Mouse (Mus musculus) CH12.LX (cell line): Measurements from ENCODE around the gene Caskin1. TPM values are rescaled to one million over a fixed set of nuclear protein-coding genes. Genes with fewer than 3 reads are reported as not detected.

Experiments
- DNase-seq: peaks from one replicate; pipeline ENCODE4 v3.0.0-alpha.2; 2013; ENCODE audit errors: extremely low read depth
- H3K27ac ChIP-seq: 2 replicates; pipeline ENCODE4 v1.5.1; 2012; ENCODE audit warnings: low read depth, mild to moderate bottlenecking, control low read depth, moderate library complexity; ENCODE audit not compliant: insufficient read depth
- H3K27me3 ChIP-seq: replicated peaks from 2 replicates; pipeline ENCODE3; 2012; ENCODE audit warnings: inconsistent platforms
- H3K36me3 ChIP-seq, 2 experiments: replicated peaks in 1 of 2; 2 replicates each; pipeline versions ENCODE3 to v1.6.1; 2012; ENCODE audit warnings: inconsistent platforms in 1 of 2, low read length in 1 of 2, mild to moderate bottlenecking in 1 of 2, mixed read lengths in 1 of 2, moderate library complexity in 1 of 2; ENCODE audit not compliant: control insufficient read depth in 1 of 2, insufficient read depth in 1 of 2
- H3K4me1 ChIP-seq, 2 experiments: 2 replicates each; pipeline ENCODE4 v1.6.1; 2012; ENCODE audit warnings: inconsistent platforms in 1 of 2, moderate library complexity in 1 of 2; ENCODE audit not compliant: insufficient read depth in 2 of 2, control insufficient read depth in 1 of 2
- H3K4me2 ChIP-seq: 2 replicates; pipeline ENCODE4 v1.6.1; 2012; ENCODE audit warnings: low read depth, mild to moderate bottlenecking, control low read depth; ENCODE audit not compliant: poor library complexity, insufficient read depth, severe bottlenecking
- H3K4me3 ChIP-seq, 3 experiments: fragments of 150-350 bp in 1 of 3; sonication (generic) in 1 of 3; replicated peaks in 1 of 3; 2 replicates each; pipeline versions ENCODE3 to v1.5.1; 2011 to 2012; ENCODE audit warnings: low read depth in 2 of 3, low read length in 2 of 3, mild to moderate bottlenecking in 2 of 3, moderate library complexity in 2 of 3, control low read depth in 1 of 3, improper control_type of control experiment in 1 of 3, inconsistent platforms in 1 of 3, mixed read lengths in 1 of 3; ENCODE audit not compliant: poor library complexity in 1 of 3
- H3K79me2 ChIP-seq: replicated peaks from 2 replicates; pipeline ENCODE4 v1.6.1; 2012; ENCODE audit warnings: mild to moderate bottlenecking, moderate library complexity; ENCODE audit not compliant: control insufficient read depth, poor library complexity, insufficient read depth, severe bottlenecking; ENCODE audit errors: extremely low read depth
- H3K9ac ChIP-seq: 2 replicates; pipeline ENCODE4 v1.6.1; 2012; ENCODE audit warnings: low read depth, mild to moderate bottlenecking, control low read depth, moderate library complexity; ENCODE audit not compliant: insufficient read depth
- H3K9me3 ChIP-seq: replicated peaks from 2 replicates; pipeline ENCODE3; 2012; ENCODE audit warnings: low read length, inconsistent platforms, mixed read lengths
- BHLHE40 ChIP-seq: IDR thresholded peaks from 2 replicates; pipeline ENCODE4 v1.6.1; 2011; ENCODE audit warnings: mild to moderate bottlenecking, low read depth, low read length, improper control_type of control experiment
- CHD1 ChIP-seq: IDR thresholded peaks from 2 replicates; pipeline ENCODE4 v1.6.1; 2012; ENCODE audit warnings: low read depth, low read length, improper control_type of control experiment, inconsistent platforms
- CHD2 ChIP-seq: IDR thresholded peaks from 2 replicates; pipeline ENCODE4 v1.6.1; 2011; ENCODE audit warnings: low read length, improper control_type of control experiment
- CTCF ChIP-seq, 2 experiments: IDR thresholded peaks in 1 of 2; conservative IDR thresholded peaks in 1 of 2; 2 replicates each; pipeline ENCODE4 v1.5.1; 2011 to 2012; ENCODE audit warnings: low read depth in 2 of 2, low read length in 2 of 2, improper control_type of control experiment in 1 of 2, inconsistent platforms in 1 of 2, mild to moderate bottlenecking in 1 of 2, moderate library complexity in 1 of 2
- ELF1 ChIP-seq: IDR thresholded peaks from 2 replicates; pipeline ENCODE4 v1.6.1; 2014; ENCODE audit warnings: low read depth, mild to moderate bottlenecking, inconsistent platforms, low read length, improper control_type of control experiment
- EP300 ChIP-seq: IDR thresholded peaks from 2 replicates; pipeline ENCODE4 v1.6.1; 2011; ENCODE audit warnings: low read length, improper control_type of control experiment
- ETS1 ChIP-seq: conservative IDR thresholded peaks from 2 replicates; pipeline ENCODE4 v1.6.1; 2012; ENCODE audit warnings: low read depth, mild to moderate bottlenecking, inconsistent platforms, low read length, improper control_type of control experiment, moderate library complexity
- GABPA ChIP-seq: IDR thresholded peaks from 2 replicates; pipeline ENCODE4 v1.6.1; 2012; ENCODE audit warnings: low read depth, low read length, improper control_type of control experiment, inconsistent platforms; ENCODE audit not compliant: insufficient replicate concordance
- IRF4 ChIP-seq: IDR thresholded peaks from 2 replicates; pipeline ENCODE4 v1.6.1; 2014; ENCODE audit warnings: low read depth, mild to moderate bottlenecking, inconsistent platforms, low read length, improper control_type of control experiment
- JUN ChIP-seq: IDR thresholded peaks from 2 replicates; pipeline ENCODE4 v1.6.1; 2011; ENCODE audit warnings: low read depth, mild to moderate bottlenecking, low read length, improper control_type of control experiment, moderate library complexity; ENCODE audit not compliant: insufficient read depth
- JUND ChIP-seq: conservative IDR thresholded peaks from 2 replicates; pipeline ENCODE4 v1.6.1; 2011; ENCODE audit warnings: low read depth, low read length, improper control_type of control experiment
- KAT2A ChIP-seq: IDR thresholded peaks from 2 replicates; pipeline ENCODE4 v1.6.1; 2012; ENCODE audit warnings: low read length, improper control_type of control experiment, inconsistent platforms; ENCODE audit not compliant: insufficient replicate concordance
- MAX ChIP-seq: IDR thresholded peaks from 2 replicates; pipeline ENCODE4 v1.6.1; 2011; ENCODE audit warnings: low read length, improper control_type of control experiment
- MAZ ChIP-seq: IDR thresholded peaks from 2 replicates; pipeline ENCODE4 v1.6.1; 2012; ENCODE audit warnings: low read depth, mild to moderate bottlenecking, inconsistent platforms, low read length, improper control_type of control experiment, moderate library complexity
- MEF2A ChIP-seq: IDR thresholded peaks from 2 replicates; pipeline ENCODE4 v1.6.1; 2014; ENCODE audit warnings: low read depth, mild to moderate bottlenecking, inconsistent platforms, low read length, improper control_type of control experiment, borderline replicate concordance
- MXI1 ChIP-seq: IDR thresholded peaks from 2 replicates; pipeline ENCODE4 v1.6.1; 2011; ENCODE audit warnings: mild to moderate bottlenecking, low read depth, low read length, improper control_type of control experiment
- NELFE ChIP-seq: IDR thresholded peaks from 2 replicates; pipeline ENCODE4 v1.6.1; 2011; ENCODE audit warnings: low read depth, low read length, improper control_type of control experiment
- POLR2A ChIP-seq: IDR thresholded peaks from 2 replicates; pipeline ENCODE4 v1.6.1; 2011; ENCODE audit warnings: low read depth, mild to moderate bottlenecking, improper control_type of control experiment, low read length
- POLR2AphosphoS2 ChIP-seq: IDR thresholded peaks from 2 replicates; pipeline ENCODE4 v1.6.1; 2011; ENCODE audit warnings: low read depth, low read length, improper control_type of control experiment
- RAD21 ChIP-seq: IDR thresholded peaks from 2 replicates; pipeline ENCODE4 v1.6.1; 2011; ENCODE audit warnings: low read depth, mild to moderate bottlenecking, low read length, improper control_type of control experiment, moderate library complexity
- RCOR1 ChIP-seq: conservative IDR thresholded peaks from 2 replicates; pipeline ENCODE4 v1.6.1; 2012; ENCODE audit warnings: low read depth, mild to moderate bottlenecking, inconsistent platforms, low read length, improper control_type of control experiment
- SIN3A ChIP-seq: IDR thresholded peaks from 2 replicates; pipeline ENCODE4 v1.6.1; 2012; ENCODE audit warnings: low read length, improper control_type of control experiment, inconsistent platforms
- TCF12 ChIP-seq: IDR thresholded peaks from 2 replicates; pipeline ENCODE4 v1.6.1; 2014; ENCODE audit warnings: low read depth, mild to moderate bottlenecking, inconsistent platforms, low read length, improper control_type of control experiment
- UBTF ChIP-seq: IDR thresholded peaks from 2 replicates; pipeline ENCODE4 v1.6.1; 2012; ENCODE audit warnings: low read depth, mild to moderate bottlenecking, inconsistent platforms, low read length, improper control_type of control experiment, moderate library complexity
- USF2 ChIP-seq: conservative IDR thresholded peaks from 2 replicates; pipeline ENCODE4 v1.6.1; 2011; ENCODE audit warnings: low read depth, low read length, improper control_type of control experiment
- ZKSCAN1 ChIP-seq: IDR thresholded peaks from 2 replicates; pipeline ENCODE4 v1.6.1; 2012; ENCODE audit warnings: low read depth, inconsistent platforms, low read length, improper control_type of control experiment, borderline replicate concordance
- ZMIZ1 ChIP-seq: IDR thresholded peaks from 2 replicates; pipeline ENCODE4 v1.6.1; 2012; ENCODE audit warnings: low read depth, mild to moderate bottlenecking, inconsistent platforms, low read length, improper control_type of control experiment
- ZNF384 ChIP-seq: IDR thresholded peaks from 2 replicates; pipeline ENCODE4 v1.6.1; 2012; ENCODE audit warnings: low read depth, low read length, improper control_type of control experiment, inconsistent platforms
- dilution Hi-C: fragments of 300-500 bp; cut with MboI; formaldehyde crosslinking; loops from 2 replicates; pipeline ENCODE4 v1.14.3; 2020; ENCODE audit warnings: low sequenced_read_pairs; ENCODE audit not compliant: extremely low pct_unique_long_range_greater_than_20kb, extremely low pct_ligation_motif_present
- in situ Hi-C: fragments of 300-500 bp; cut with MboI; formaldehyde crosslinking; loops from 3 replicates; pipeline ENCODE4 v1.14.3; 2019; ENCODE audit warnings: low sequenced_read_pairs, low pct_ligation_motif_present, low pct_unique_long_range_greater_than_20kb, mixed read lengths
- polyA plus RNA-seq: library from polyadenylated mRNA; unstranded; fragments of >175 nt; gene quantifications from 2 replicates; pipeline ENCODE4 v1.2.1, GENCODE M21; 2012; ENCODE audit warnings: low read depth; ENCODE audit not compliant: insufficient read length
- total RNA-seq, 2 experiments: library from RNA; depleted of rRNA; stranded (reverse); fragments of 300-350 nt in 1 of 2; fragments of >200 nt in 1 of 2; gene quantifications; 2 replicates each; pipeline ENCODE4 v1.2.3; 2012 to 2014

Caskin1 gene
- total and polyA plus RNA-seq, 3 experiments = 0.08 to 0.71 TPM; not detected in 1

GRCm38 (mm10) chr17:24530361-24531050, 42.1 kb downstream of the Caskin1 start:
- Histone ChIP-seq H3K27me3 (no peaks in the 10 kb centered on the region), H3K79me2 (peaks cover 38% of the 10 kb centered on the region), H3K27ac (peak overlapping the region; percentile 56; the same call in 1 of the 2 replicates), H3K4me2 (peak overlapping the region; percentile 89), H3K36me3 (peaks cover 26 to 37% of the 10 kb centered on the region in 2 experiments), H3K4me3 (peak overlapping the region; percentile 65 to 91 (median 74)), H3K4me1 (peaks cover 34 to 53% of the 10 kb centered on the region in 2 experiments), H3K9ac (peak overlapping the region; percentile 98), H3K9me3 (no peaks in the 10 kb centered on the region)
- dilution Hi-C loops (no loop called here), in situ Hi-C loops (loop anchor here (5.0 kb wide), 2 partner anchors 53 to 142 kb away; partner anchors contain the start of gene Mlst8)
- peak; percentile 60 for DNase-seq
- TF ChIP-seq EP300 (peak; percentile 10; the same call in 1 of the 2 replicates), NELFE (0 out of 2 replicates have a peak, but pooled peaks have one; percentile 12), TCF12 (no peak), CTCF (conservative IDR thresholded peaks at IDR 0.05 in 1 of 2, IDR thresholded peaks at IDR 0.05 in 1 of 2; ENCODE audit: low read depth in 2 of 2, low read length in 2 of 2) (peak in 1 of 2 experiments; percentile 27; a peak in 1 of 4 replicates), CHD1 (no peak), MEF2A (no peak), JUN (no peak), KAT2A (0 out of 2 replicates have a peak, but pooled peaks have one; percentile 38), IRF4 (no peak), POLR2A (peak; percentile 74), JUND (no peak), RAD21 (no peak), CHD2 (peak; percentile 24; the same call in 1 of the 2 replicates), RCOR1 (0 out of 2 replicates have a peak, but pooled peaks have one; percentile 18), ZMIZ1 (peak; percentile 10; the same call in 1 of the 2 replicates), ELF1 (no peak), MAZ (no peak), SIN3A (peak; percentile 37), ZKSCAN1 (no peak)

DNA sequence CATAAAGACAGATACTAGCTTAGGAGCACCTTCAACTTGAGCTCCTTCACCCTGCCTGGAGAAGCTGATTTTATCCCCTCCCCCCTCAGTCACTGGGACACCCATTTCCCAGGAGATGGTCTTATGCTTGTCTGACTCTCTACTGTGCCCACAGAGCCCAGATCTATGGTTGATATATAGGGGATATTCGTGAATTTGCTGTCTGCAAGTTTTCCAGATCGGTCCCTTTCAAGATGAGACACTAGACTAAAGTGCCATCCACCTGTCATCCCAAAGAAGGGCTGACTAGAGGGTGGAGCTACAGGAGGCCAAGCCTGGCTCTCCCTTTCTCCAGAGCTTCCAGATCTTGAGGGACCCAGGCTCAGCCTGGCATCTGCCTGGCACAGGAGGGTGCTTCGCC, 42.7 kb downstream of the Caskin1 start:
- TF ChIP-seq ZNF384 (no peak), USF2 (no peak), CHD2 (peak; percentile 74), POLR2AphosphoS2 (peak; percentile 90), BHLHE40 (no peak), EP300 (no peak), SIN3A (0 out of 2 replicates have a peak, but pooled peaks have one; percentile 9), NELFE (no peak), ETS1 (no peak), CTCF (conservative IDR thresholded peaks at IDR 0.05 in 1 of 2, IDR thresholded peaks at IDR 0.05 in 1 of 2; ENCODE audit: low read depth in 2 of 2, low read length in 2 of 2) (no peak), MAX (no peak), RCOR1 (no peak), ELF1 (no peak; the same call in 1 of the 2 replicates), POLR2A (no peak; the same call in 1 of the 2 replicates), IRF4 (no peak), ZKSCAN1 (no peak), UBTF (no peak), GABPA (no peak), MXI1 (peak; percentile 45; the same call in 1 of the 2 replicates), RAD21 (no peak)
- H3K27ac ChIP-seq = no peak overlapping the region
- H3K79me2 ChIP-seq = peaks cover 33% of the 10 kb centered on the region
- dilution Hi-C loops (no loop called here), in situ Hi-C loops (loop anchor here (5.0 kb wide), 2 partner anchors 54 to 141 kb away; partner anchors contain the start of gene Mlst8)
- peaks cover 34 to 48% of the 10 kb centered on the region in 2 experiments for H3K4me1 ChIP-seq
- no peaks in the 10 kb centered on the region for H3K9me3 ChIP-seq
- H3K27me3 ChIP-seq = no peaks in the 10 kb centered on the region
- H3K9ac ChIP-seq = peak overlapping the region; percentile 11; the same call in 1 of the 2 replicates
- no peak for DNase-seq
- H3K4me3 ChIP-seq = peak overlapping the region in 1 of 3 experiments; percentile 65
- 0 out of 2 replicates have a peak overlapping the region, but pooled peaks have one; percentile 10 for H3K4me2 ChIP-seq
- peaks cover 26 to 31% of the 10 kb centered on the region in 2 experiments for H3K36me3 ChIP-seq
